Comparison of ENCODE assay signal across 20 mouse cellular contexts in genomic region chr11:86346525-86346924, GRCm38 (mm10). TPM values are rescaled to one million over a fixed set of nuclear protein-coding genes. Genes with fewer than 3 reads are reported as not detected.
DNase-seq lines count a peak whose midpoint lies in the region; ATAC-seq and TF ChIP-seq lines count a peak whose summit lies in the region.
"Had no signal": no experiment of that assay in that cellular context is flagged by ENCODE, and none has a peak within 500 bp of the region (broad histone marks: within the 10 kb centered on the region; RNA-seq: fewer than 3 reads in every experiment).

No protein-coding gene starts in this region.

- no peak for TF ChIP-seq CTCF in thymus, adult 2 months (IDR thresholded peaks at IDR 0.05; ENCODE audit: borderline replicate concordance, control insufficient read depth, extremely low read depth, insufficient read depth, low read length, poor library complexity)

- H3K9me3 ChIP-seq in intestine, embryonic 16.5 days (ENCODE audit: control insufficient read depth, low read length), result no peaks in the 10 kb centered on the region
- H3K9me3 ChIP-seq in neural tube, embryonic 15.5 days (replicated peaks), result no peaks in the 10 kb centered on the region
- H3K9me3 ChIP-seq: embryonic facial prominence, embryonic 10.5 days; forebrain, embryonic 13.5 days; heart, embryonic 15.5 days; hindbrain, embryonic 15.5 days had no signal

- WGBS in intestine, embryonic 16.5 days, result 52% methylated on average over 3 of the region's 3 CpGs
- 88% methylated on average over 3 of the region's 3 CpGs for WGBS in thymus, adult 2 months
- WGBS in neural tube, embryonic 15.5 days, result 90% methylated on average over 3 of the region's 3 CpGs

- H3K27ac ChIP-seq in intestine, embryonic 16.5 days (ENCODE audit: low read length), result no peak overlapping the region
- no peak overlapping the region for H3K27ac ChIP-seq in thymus, adult 2 months (ENCODE audit: control insufficient read depth, insufficient read depth, low read length)
- no peak overlapping the region for H3K27ac ChIP-seq in neural tube, embryonic 15.5 days (replicated peaks)
- H3K27ac ChIP-seq: embryonic facial prominence, embryonic 10.5 days; forebrain, embryonic 13.5 days; heart, adult 2 months; heart, embryonic 15.5 days; hindbrain, embryonic 15.5 days had no signal

- H3K36me3 ChIP-seq in intestine, embryonic 16.5 days (ENCODE audit: control insufficient read depth, insufficient read depth, low read length), result no peaks in the 10 kb centered on the region
- H3K36me3 ChIP-seq in thymus, adult 2 months (ENCODE audit: control insufficient read depth, insufficient read depth, low read length), result peaks cover 26% of the 10 kb centered on the region
- 0 out of 2 replicates have a peak, but pooled peaks cover 4% of the 10 kb centered on the region for H3K36me3 ChIP-seq in neural tube, embryonic 15.5 days

- DNase-seq in kidney, adult 9 months, result peak; percentile 64
- DNase-seq in kidney, postnatal 14 days, result no peak
- DNase-seq in 416B (ENCODE audit: low read depth), result peak; percentile 73
- peak; percentile 49 for DNase-seq in Muller cell, postnatal 12 days (ENCODE audit: inconsistent ontology term)
- no peak for DNase-seq in heart, postnatal 4 days
- DNase-seq in thymus, adult 2 months, result no peak
- DNase-seq: adrenal gland, postnatal 14 days; cerebellum, adult 2 months; cerebellum, postnatal 10 days; forebrain, postnatal 0 days; gastrocnemius, postnatal 14 days; heart, adult 2 months had no signal

- peaks cover 4% of the 10 kb centered on the region for H3K4me1 ChIP-seq in intestine, embryonic 16.5 days (ENCODE audit: control insufficient read depth, insufficient read depth, low read length)
- H3K4me1 ChIP-seq in thymus, adult 2 months (replicated peaks; ENCODE audit: control insufficient read depth, insufficient read depth, low read length), result no peaks in the 10 kb centered on the region
- H3K4me1 ChIP-seq in neural tube, embryonic 15.5 days, result no peaks in the 10 kb centered on the region

- no peaks in the 10 kb centered on the region for H3K27me3 ChIP-seq in intestine, embryonic 16.5 days (replicated peaks; ENCODE audit: control insufficient read depth, insufficient read depth, low read length)
- H3K27me3 ChIP-seq in thymus, adult 2 months (ENCODE audit: control insufficient read depth, insufficient read depth, low read length), result no peaks in the 10 kb centered on the region
- no peaks in the 10 kb centered on the region for H3K27me3 ChIP-seq in neural tube, embryonic 15.5 days (replicated peaks)
- H3K27me3 ChIP-seq: forebrain, embryonic 13.5 days; heart, embryonic 15.5 days; hindbrain, embryonic 15.5 days had no signal

- H3K9ac ChIP-seq in intestine, embryonic 16.5 days (ENCODE audit: low read depth, low read length), result no peak overlapping the region
- H3K9ac ChIP-seq in neural tube, embryonic 15.5 days (replicated peaks), result no peak overlapping the region
- H3K9ac ChIP-seq: forebrain, embryonic 13.5 days; forebrain, postnatal 0 days; heart, embryonic 15.5 days; hindbrain, embryonic 15.5 days had no signal

- peak; percentile 71 for ATAC-seq in intestine, embryonic 16.5 days
- no peak for ATAC-seq in neural tube, embryonic 15.5 days (ENCODE audit: low FRiP score)
- ATAC-seq: activated CD4-positive, CD25-positive, alpha-beta regulatory T cell, adult 4 months; forebrain, embryonic 13.5 days; forebrain, postnatal 0 days had no signal

- H3K4me3 ChIP-seq in intestine, embryonic 16.5 days (ENCODE audit: low read length), result no peak overlapping the region
- H3K4me3 ChIP-seq in thymus, adult 2 months (ENCODE audit: control insufficient read depth, insufficient read depth, low read length), result no peak overlapping the region
- H3K4me3 ChIP-seq in neural tube, embryonic 15.5 days (replicated peaks), result no peak overlapping the region
- H3K4me3 ChIP-seq: embryonic facial prominence, embryonic 10.5 days; forebrain, embryonic 13.5 days; heart, adult 2 months; heart, embryonic 15.5 days; hindbrain, embryonic 15.5 days had no signal

- H3K4me2 ChIP-seq in intestine, embryonic 16.5 days (ENCODE audit: low read depth, low read length), result no peak overlapping the region
- H3K4me2 ChIP-seq in neural tube, embryonic 15.5 days, result no peak overlapping the region
- H3K4me2 ChIP-seq: forebrain, embryonic 13.5 days; heart, embryonic 11.5 days; heart, embryonic 15.5 days; hindbrain, embryonic 15.5 days had no signal

- TF ChIP-seq POLR2A in thymus, adult 2 months (IDR thresholded peaks at IDR 0.05; ENCODE audit: control insufficient read depth, extremely low read depth, insufficient read depth, low read length, poor library complexity), result no peak

RNA-seq across cellular contexts. Expression of gene Med13, which starts 10.9 kb away (rescaled TPM):
- polyA plus RNA-seq in intestine, embryonic 16.5 days (2015; fragmentation: Nextera tagmentation; extraction: Ambion mirVana), result 5.8 and 5.9 TPM in 2 replicates
- total RNA-seq in heart, postnatal 4 days (2021), result 10 to 100 TPM; 41.9 to 43.1 TPM
- 60.6 and 69.5 TPM in 2 replicates for polyA plus RNA-seq in thymus, adult 2 months (2012; rRNA removed)
- 6.6 and 6.8 TPM in 2 replicates for polyA plus RNA-seq in neural tube, embryonic 15.5 days (2015; fragmentation: Nextera tagmentation; extraction: Ambion mirVana)

Comparison
In these comparisons a context has a peak if more than half of its experiments do, and no peak if none do; other contexts are left out.
1. DNase-seq: peak in kidney, adult 9 months (single experiment), 416B (single experiment) and Muller cell, postnatal 12 days (single experiment); none in kidney, postnatal 14 days (single experiment), heart, postnatal 4 days (single experiment) and thymus, adult 2 months (single experiment).